Mouse (Mus musculus): ENCODE measurements at regions not wholly inside any gene's neighbourhood (a gene's known extent, or its start where the extent isn't known, plus 50 kb on each side); places are given as distances from the start of the nearest gene placed in this dataset.
A peak's percentile ranks its signal among the peaks of the same experiment; 100 is the strongest.

DNA sequence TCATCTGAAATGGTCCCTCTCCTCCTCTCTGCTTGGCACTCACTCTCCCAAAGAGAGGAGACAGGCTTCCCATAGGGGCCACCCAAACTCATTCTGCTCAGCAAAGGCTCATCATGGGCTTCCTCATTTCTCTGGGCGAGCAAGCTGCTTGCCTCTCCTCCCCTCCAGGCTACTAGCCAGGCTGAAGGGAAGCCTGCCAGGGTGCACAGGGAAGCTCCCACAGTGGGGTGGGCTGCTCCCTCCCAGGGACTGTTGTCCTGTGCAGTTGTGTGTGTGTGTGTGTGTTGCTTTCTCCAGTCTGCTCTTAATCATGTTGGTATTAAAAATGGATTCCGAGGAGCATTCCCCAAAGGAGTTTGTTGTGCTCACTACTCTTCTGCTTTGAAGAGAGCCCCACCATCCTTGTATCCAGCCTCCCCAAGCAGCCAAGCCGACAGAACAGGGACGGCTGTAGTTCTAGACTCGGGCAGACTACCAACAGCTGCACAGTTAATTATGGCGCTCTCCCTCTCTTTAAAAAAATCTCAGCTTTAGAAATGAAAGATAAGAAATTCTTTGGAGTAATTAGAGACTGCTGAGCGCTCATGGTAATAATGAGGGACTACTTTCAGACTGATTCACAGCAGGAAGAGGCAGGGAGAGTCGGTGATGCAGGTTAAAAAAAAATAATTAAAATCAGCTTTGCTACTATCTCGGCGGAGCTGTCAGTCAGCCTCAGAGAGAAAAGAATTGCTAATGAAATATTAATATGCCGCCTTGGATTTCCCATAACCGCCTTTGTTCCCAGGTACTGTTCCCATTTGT is 417.0 kb downstream of the Cmpk2 start:
- Histone ChIP-seq H3K27ac (ENCODE audit: low read length) (no peak overlapping the region), H3K27me3 (ENCODE audit: control insufficient read depth, insufficient read depth, low read length) (no peaks in the 10 kb centered on the region), H3K4me3 (ENCODE audit: low read length) (no peak overlapping the region), H3K4me1 (ENCODE audit: control insufficient read depth, insufficient read depth, low read length) (peaks cover 4% of the 10 kb centered on the region; the same call in 1 of the 2 replicates), H3K9me3 (replicated peaks; ENCODE audit: control insufficient read depth, low read length) (no peaks in the 10 kb centered on the region), H3K36me3 (ENCODE audit: control insufficient read depth, insufficient read depth) (no peaks in the 10 kb centered on the region), H3K9ac (ENCODE audit: low read length) (no peak overlapping the region), H3K4me2 (ENCODE audit: low read depth, low read length) (no peak overlapping the region)
- 47% methylated on average over 12 of the region's 12 CpGs for WGBS
- no peak for ATAC-seq (replicated peaks; ENCODE audit: extremely low read depth, insufficient read depth, low FRiP score)

GRCm38 (mm10) chr12:26885083-26885482 is 416.1 kb downstream of the Cmpk2 start:
- Histone ChIP-seq H3K36me3 (ENCODE audit: control insufficient read depth, insufficient read depth) (no peaks in the 10 kb centered on the region), H3K27me3 (ENCODE audit: control insufficient read depth, insufficient read depth, low read length) (no peaks in the 10 kb centered on the region), H3K9me3 (replicated peaks; ENCODE audit: control insufficient read depth, low read length) (no peaks in the 10 kb centered on the region), H3K9ac (ENCODE audit: low read length) (no peak overlapping the region), H3K4me3 (ENCODE audit: low read length) (no peak overlapping the region), H3K27ac (ENCODE audit: low read length) (no peak overlapping the region), H3K4me2 (ENCODE audit: low read depth, low read length) (no peak overlapping the region), H3K4me1 (ENCODE audit: control insufficient read depth, insufficient read depth, low read length) (peaks cover 4% of the 10 kb centered on the region; the same call in 1 of the 2 replicates)
- ATAC-seq (replicated peaks; ENCODE audit: extremely low read depth, insufficient read depth, low FRiP score), result no peak
- WGBS, result 78% methylated on average over 3 of the region's 3 CpGs

- no peak for ATAC-seq (replicated peaks; ENCODE audit: extremely low read depth, insufficient read depth, low FRiP score)
Observed at GRCm38 (mm10) chr12:26884156-26884555, 415.2 kb downstream of the Cmpk2 start.

DNA sequence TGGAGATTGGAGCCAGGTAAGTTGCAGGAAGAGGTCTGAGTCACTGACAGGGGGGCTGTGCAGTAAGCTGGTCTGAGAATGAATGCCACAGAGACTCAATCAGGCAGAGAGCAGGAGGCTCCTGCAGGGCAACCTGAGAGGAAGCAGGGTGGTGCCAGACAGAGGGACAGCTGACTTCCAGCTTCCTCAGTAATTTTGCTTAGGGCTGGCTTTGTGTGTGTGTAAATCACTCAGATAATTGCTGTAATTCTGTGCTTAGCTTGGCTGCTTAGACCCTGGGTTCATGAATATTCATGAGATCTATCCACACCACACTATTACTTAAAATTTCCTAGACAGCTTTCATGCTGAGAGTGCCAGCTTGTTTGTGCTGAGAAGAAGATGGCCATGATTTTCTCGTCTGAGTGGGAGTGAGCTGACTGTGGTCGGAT is 408.7 kb downstream of the Cmpk2 start:
- Histone ChIP-seq H3K4me1 (ENCODE audit: control insufficient read depth, insufficient read depth, low read length) (no peaks in the 10 kb centered on the region), H3K9me3 (replicated peaks; ENCODE audit: control insufficient read depth, low read length) (no peaks in the 10 kb centered on the region), H3K27me3 (ENCODE audit: control insufficient read depth, insufficient read depth, low read length) (no peaks in the 10 kb centered on the region), H3K4me2 (ENCODE audit: low read depth, low read length) (no peak overlapping the region), H3K27ac (ENCODE audit: low read length) (no peak overlapping the region), H3K4me3 (ENCODE audit: low read length) (no peak overlapping the region), H3K9ac (ENCODE audit: low read length) (no peak overlapping the region), H3K36me3 (ENCODE audit: control insufficient read depth, insufficient read depth) (no peaks in the 10 kb centered on the region)
- no peak for ATAC-seq (replicated peaks; ENCODE audit: extremely low read depth, insufficient read depth, low FRiP score)
- 63% methylated on average over 2 of the region's 2 CpGs for WGBS

More at GRCm38 (mm10) chr12:26884156-26884555, 415.2 kb downstream of the Cmpk2 start:
- Histone ChIP-seq H3K9ac (ENCODE audit: low read length) (no peak overlapping the region), H3K27ac (ENCODE audit: low read length) (no peak overlapping the region), H3K36me3 (ENCODE audit: control insufficient read depth, insufficient read depth) (no peaks in the 10 kb centered on the region), H3K4me3 (ENCODE audit: low read length) (no peak overlapping the region), H3K4me2 (ENCODE audit: low read depth, low read length) (no peak overlapping the region), H3K9me3 (replicated peaks; ENCODE audit: control insufficient read depth, low read length) (no peaks in the 10 kb centered on the region), H3K4me1 (ENCODE audit: control insufficient read depth, insufficient read depth, low read length) (peaks cover 4% of the 10 kb centered on the region; the same call in 1 of the 2 replicates), H3K27me3 (ENCODE audit: control insufficient read depth, insufficient read depth, low read length) (no peaks in the 10 kb centered on the region)
- WGBS, result 53% methylated on average over 5 of the region's 5 CpGs

- H3K36me3 ChIP-seq (ENCODE audit: control insufficient read depth, insufficient read depth), result no peaks in the 10 kb centered on the region
- H3K4me1 ChIP-seq (ENCODE audit: control insufficient read depth, insufficient read depth, low read length), result no peaks in the 10 kb centered on the region
- no peak overlapping the region for H3K9ac ChIP-seq (ENCODE audit: low read length)
- no peak overlapping the region for H3K27ac ChIP-seq (ENCODE audit: low read length)
- WGBS, result 84% methylated on average over 3 of the region's 3 CpGs
- H3K9me3 ChIP-seq (replicated peaks; ENCODE audit: control insufficient read depth, low read length), result no peaks in the 10 kb centered on the region
- H3K4me2 ChIP-seq (ENCODE audit: low read depth, low read length), result no peak overlapping the region
- no peak overlapping the region for H3K4me3 ChIP-seq (ENCODE audit: low read length)
- ATAC-seq (replicated peaks; ENCODE audit: extremely low read depth, insufficient read depth, low FRiP score), result no peak
- no peaks in the 10 kb centered on the region for H3K27me3 ChIP-seq (ENCODE audit: control insufficient read depth, insufficient read depth, low read length)
Observed at GRCm38 (mm10) chr12:26877284-26877683, 408.3 kb downstream of the Cmpk2 start.

DNA sequence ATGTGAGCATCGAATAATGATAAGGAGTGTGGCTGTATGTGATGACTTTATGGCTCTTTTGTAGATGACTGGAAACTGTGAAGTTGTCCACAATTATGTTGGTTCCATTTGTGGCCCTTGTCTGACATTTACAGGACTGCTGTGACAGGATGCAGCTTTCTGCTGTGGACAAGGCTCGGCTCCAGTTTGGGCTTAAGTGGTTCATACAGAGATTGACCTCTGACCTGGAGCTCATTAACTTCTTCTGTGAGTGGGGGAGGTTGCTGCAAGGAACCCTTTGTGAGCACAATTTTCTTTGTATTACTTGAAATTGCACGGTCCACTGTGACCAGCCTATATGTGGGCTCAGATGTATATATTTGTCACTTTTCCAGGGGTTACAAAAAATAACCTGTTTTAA is 403.5 kb downstream of the Cmpk2 start:
- H3K9ac ChIP-seq (ENCODE audit: low read length), result no peak overlapping the region
- 38% methylated on average over 3 of the region's 3 CpGs for WGBS
- no peak overlapping the region for H3K4me3 ChIP-seq (ENCODE audit: low read length)
- no peaks in the 10 kb centered on the region for H3K36me3 ChIP-seq (ENCODE audit: control insufficient read depth, insufficient read depth)
- H3K4me1 ChIP-seq (ENCODE audit: control insufficient read depth, insufficient read depth, low read length), result no peaks in the 10 kb centered on the region
- no peaks in the 10 kb centered on the region for H3K9me3 ChIP-seq (replicated peaks; ENCODE audit: control insufficient read depth, low read length)
- H3K27ac ChIP-seq (ENCODE audit: low read length), result no peak overlapping the region
- H3K27me3 ChIP-seq (ENCODE audit: control insufficient read depth, insufficient read depth, low read length), result no peaks in the 10 kb centered on the region
- no peak for ATAC-seq (replicated peaks; ENCODE audit: extremely low read depth, insufficient read depth, low FRiP score)
- H3K4me2 ChIP-seq (ENCODE audit: low read depth, low read length), result no peak overlapping the region

- H3K9me3 ChIP-seq (replicated peaks; ENCODE audit: control insufficient read depth, low read length), result no peaks in the 10 kb centered on the region
- H3K4me1 ChIP-seq (ENCODE audit: control insufficient read depth, insufficient read depth, low read length), result no peaks in the 10 kb centered on the region
- ATAC-seq (replicated peaks; ENCODE audit: extremely low read depth, insufficient read depth, low FRiP score), result no peak
- H3K9ac ChIP-seq (ENCODE audit: low read length), result no peak overlapping the region
- WGBS, result 82% methylated on average over 6 of the region's 6 CpGs
- H3K4me2 ChIP-seq (ENCODE audit: low read depth, low read length), result no peak overlapping the region
- no peak overlapping the region for H3K4me3 ChIP-seq (ENCODE audit: low read length)
- no peaks in the 10 kb centered on the region for H3K27me3 ChIP-seq (ENCODE audit: control insufficient read depth, insufficient read depth, low read length)
- no peaks in the 10 kb centered on the region for H3K36me3 ChIP-seq (ENCODE audit: control insufficient read depth, insufficient read depth)
- H3K27ac ChIP-seq (ENCODE audit: low read length), result no peak overlapping the region
Observed at GRCm38 (mm10) chr12:26867731-26868130, 398.7 kb downstream of the Cmpk2 start.

GRCm38 (mm10) chr12:26855091-26855516 is 386.1 kb downstream of the Cmpk2 start:
- Histone ChIP-seq H3K4me1 (ENCODE audit: control insufficient read depth, insufficient read depth, low read length) (no peaks in the 10 kb centered on the region), H3K27ac (ENCODE audit: low read length) (no peak overlapping the region), H3K4me2 (ENCODE audit: low read depth, low read length) (no peak overlapping the region), H3K4me3 (ENCODE audit: low read length) (no peak overlapping the region), H3K27me3 (ENCODE audit: control insufficient read depth, insufficient read depth, low read length) (no peaks in the 10 kb centered on the region), H3K9ac (ENCODE audit: low read length) (no peak overlapping the region), H3K36me3 (ENCODE audit: control insufficient read depth, insufficient read depth) (no peaks in the 10 kb centered on the region), H3K9me3 (replicated peaks; ENCODE audit: control insufficient read depth, low read length) (peaks cover 9% of the 10 kb centered on the region; the same call in 1 of the 2 replicates)
- 0 out of 2 replicates have a peak, but pooled peaks have one; percentile 28 for ATAC-seq (replicated peaks; ENCODE audit: extremely low read depth, insufficient read depth, low FRiP score)
- WGBS, result 6% methylated on average over 1 of the region's 1 CpGs

GRCm38 (mm10) chr12:26844917-26845316 is 375.9 kb downstream of the Cmpk2 start:
- Histone ChIP-seq H3K36me3 (ENCODE audit: control insufficient read depth, insufficient read depth) (no peaks in the 10 kb centered on the region), H3K4me3 (ENCODE audit: low read length) (no peak overlapping the region), H3K9ac (ENCODE audit: low read length) (no peak overlapping the region), H3K27me3 (ENCODE audit: control insufficient read depth, insufficient read depth, low read length) (no peaks in the 10 kb centered on the region), H3K4me2 (ENCODE audit: low read depth, low read length) (no peak overlapping the region), H3K4me1 (ENCODE audit: control insufficient read depth, insufficient read depth, low read length) (peaks cover 4% of the 10 kb centered on the region; the same call in 1 of the 2 replicates), H3K9me3 (replicated peaks; ENCODE audit: control insufficient read depth, low read length) (no peaks in the 10 kb centered on the region), H3K27ac (ENCODE audit: low read length) (no peak overlapping the region)
- 77% methylated on average over 12 of the region's 12 CpGs for WGBS
- ATAC-seq (replicated peaks; ENCODE audit: extremely low read depth, insufficient read depth, low FRiP score), result no peak
